10 mouse cellular contexts compared by ENCODE assay signal in genomic region chr14:37104747-37105146, GRCm38 (mm10). TPM values are rescaled to one million over a fixed set of nuclear protein-coding genes. Genes with fewer than 3 reads are reported as not detected.
A peak's percentile ranks its signal among the peaks of the same experiment; 100 is the strongest.
DNase-seq lines count a peak whose midpoint lies in the region; ATAC-seq and TF ChIP-seq lines count a peak whose summit lies in the region.
"Had no signal": no experiment of that assay in that cellular context is flagged by ENCODE, and none has a peak within 500 bp of the region (broad histone marks: within the 10 kb centered on the region; RNA-seq: fewer than 3 reads in every experiment).

No protein-coding gene starts in this region.

- H3K4me3 ChIP-seq in liver, adult 2 months (ENCODE audit: insufficient read depth, low read depth, low read length), result no peak overlapping the region
- no peak overlapping the region for H3K4me3 ChIP-seq in liver, embryonic 11.5 days (ENCODE audit: low read depth, low read length)
- H3K4me3 ChIP-seq in heart, embryonic 15.5 days, result no peak overlapping the region
- no peak overlapping the region for H3K4me3 ChIP-seq in liver, embryonic 16.5 days (ENCODE audit: low read depth, low read length)

- TF ChIP-seq POLR2A in liver, adult 2 months (IDR thresholded peaks at IDR 0.05; ENCODE audit: extremely low read depth, insufficient read depth, low read length), result no peak

- H3K27ac ChIP-seq in liver, adult 2 months (replicated peaks; ENCODE audit: insufficient read depth, low read depth, low read length), result no peak overlapping the region
- H3K27ac ChIP-seq in liver, embryonic 11.5 days (ENCODE audit: low read depth, low read length), result no peak overlapping the region
- peak overlapping the region; percentile 74 for H3K27ac ChIP-seq in heart, embryonic 15.5 days
- no peak overlapping the region for H3K27ac ChIP-seq in liver, embryonic 16.5 days (ENCODE audit: low read length)
- H3K27ac ChIP-seq: macrophage had no signal

- H3K9me3 ChIP-seq in liver, embryonic 11.5 days (ENCODE audit: control insufficient read depth, low read length), result no peaks in the 10 kb centered on the region
- H3K9me3 ChIP-seq in heart, embryonic 15.5 days (replicated peaks), result no peaks in the 10 kb centered on the region
- H3K9me3 ChIP-seq in liver, embryonic 16.5 days (replicated peaks; ENCODE audit: control insufficient read depth, low read length), result no peaks in the 10 kb centered on the region

- TF ChIP-seq CTCF in liver, adult 2 months (IDR thresholded peaks at IDR 0.05; ENCODE audit: low read depth, low read length), result no peak

- H3K4me1 ChIP-seq in liver, adult 2 months (ENCODE audit: control insufficient read depth, insufficient read depth, low read length), result no peaks in the 10 kb centered on the region
- no peaks in the 10 kb centered on the region for H3K4me1 ChIP-seq in liver, embryonic 11.5 days (replicated peaks; ENCODE audit: control insufficient read depth, insufficient read depth, low read length)
- peaks cover 28% of the 10 kb centered on the region for H3K4me1 ChIP-seq in heart, embryonic 15.5 days (replicated peaks)
- no peaks in the 10 kb centered on the region for H3K4me1 ChIP-seq in liver, embryonic 16.5 days (ENCODE audit: control insufficient read depth, low read depth, low read length)

- WGBS in liver, adult 2 months, result 24% methylated on average over 5 of the region's 5 CpGs
- WGBS in liver, embryonic 11.5 days, result 60% methylated on average over 5 of the region's 5 CpGs
- 33% methylated on average over 5 of the region's 5 CpGs for WGBS in heart, embryonic 15.5 days
- WGBS in liver, embryonic 16.5 days (ENCODE audit: insufficient replicate concordance), result 41% methylated on average over 5 of the region's 5 CpGs

- H3K4me2 ChIP-seq in liver, embryonic 11.5 days, result no peak overlapping the region
- no peak overlapping the region for H3K4me2 ChIP-seq in heart, embryonic 15.5 days
- no peak overlapping the region for H3K4me2 ChIP-seq in liver, embryonic 16.5 days (ENCODE audit: low read depth, low read length)

- DNase-seq in liver, adult 2 months (ENCODE audit: extremely low read depth, low read depth, low spot score), result peak; percentile 66
- DNase-seq in liver, embryonic 11.5 days (ENCODE audit: low spot score), result no peak
- DNase-seq in fat pad, adult 2 months (ENCODE audit: extremely low read depth, low read depth, low spot score), result peak; percentile 31
- DNase-seq in layer of hippocampus, postnatal 10 days (ENCODE audit: low spot score in 2 of 2), result no peak
- no peak for DNase-seq in layer of hippocampus, adult 9-10 months (ENCODE audit: low spot score)

- H3K27me3 ChIP-seq in liver, adult 2 months (ENCODE audit: control insufficient read depth, insufficient read depth, low read length), result no peaks in the 10 kb centered on the region
- H3K27me3 ChIP-seq in liver, embryonic 11.5 days (replicated peaks; ENCODE audit: control insufficient read depth, insufficient read depth, low read length), result peaks cover under 1% of the 10 kb centered on the region; the same call in 1 of the 2 replicates
- H3K27me3 ChIP-seq in heart, embryonic 15.5 days, result 0 out of 2 replicates have a peak, but pooled peaks cover 5% of the 10 kb centered on the region
- H3K27me3 ChIP-seq in liver, embryonic 16.5 days (ENCODE audit: control insufficient read depth, insufficient read depth, low read depth, low read length), result no peaks in the 10 kb centered on the region

- no peak overlapping the region for H3K9ac ChIP-seq in liver, adult 2 months (ENCODE audit: low read depth, low read length)
- no peak overlapping the region for H3K9ac ChIP-seq in liver, embryonic 11.5 days (ENCODE audit: low read depth, low read length)
- H3K9ac ChIP-seq in heart, embryonic 15.5 days, result no peak overlapping the region
- no peak overlapping the region for H3K9ac ChIP-seq in liver, embryonic 16.5 days (ENCODE audit: low read depth, low read length)

- no peak; the same call in 1 of the 2 replicates for ATAC-seq in liver, embryonic 11.5 days (replicated peaks; ENCODE audit: low FRiP score)
- ATAC-seq in heart, embryonic 15.5 days (replicated peaks; ENCODE audit: insufficient number of reproducible peaks, insufficient read depth, low FRiP score, low read depth), result peak; percentile 65
- ATAC-seq in liver, embryonic 16.5 days (ENCODE audit: low read depth), result 0 out of 2 replicates have a peak, but pooled peaks have one; percentile 50

- no peaks in the 10 kb centered on the region for H3K79me2 ChIP-seq in liver, adult 2 months (ENCODE audit: control insufficient read depth, insufficient read depth, low read length)

- H3K36me3 ChIP-seq in liver, adult 2 months (ENCODE audit: control insufficient read depth, insufficient read depth, low read length), result no peaks in the 10 kb centered on the region
- H3K36me3 ChIP-seq in liver, embryonic 11.5 days (ENCODE audit: control insufficient read depth, insufficient read depth, low read length), result no peaks in the 10 kb centered on the region
- no peaks in the 10 kb centered on the region for H3K36me3 ChIP-seq in heart, embryonic 15.5 days
- H3K36me3 ChIP-seq in liver, embryonic 16.5 days (ENCODE audit: control insufficient read depth, insufficient read depth), result no peaks in the 10 kb centered on the region

RNA-seq across cellular contexts. Expression of gene Cdhr1, which starts 6.6 kb away (rescaled TPM):
- not detected in 2 replicates for total RNA-seq in liver, adult 2 months (2014; rRNA removed)
- polyA plus RNA-seq in liver, adult 2 months (2012; rRNA removed), result 0.02 TPM in 1 of 2 replicates, not detected in the other
- polyA plus RNA-seq in liver, embryonic 11.5 days (2014; fragmentation: Nextera tagmentation; extraction: Ambion mirVana), result 0.05 TPM in 2 replicates
- polyA plus RNA-seq in heart, embryonic 15.5 days (2015; fragmentation: Nextera tagmentation; extraction: Ambion mirVana), result 0.10 and 0.52 TPM in 2 replicates
- polyA plus RNA-seq in liver, embryonic 16.5 days (2015; fragmentation: Nextera tagmentation; extraction: Ambion mirVana), result not detected in 2 replicates
- 10 to 100 TPM; 12.8 to 15.8 TPM for total RNA-seq in layer of hippocampus, postnatal 10 days (2021)
- polyA plus RNA-seq: macrophage had no signal

RNA-seq across cellular contexts. Expression of gene 2610528A11Rik, which starts 9.1 kb away (rescaled TPM):
- 0.40 TPM in 1 of 2 replicates, not detected in the other for total RNA-seq in liver, adult 2 months (2014; rRNA removed)
- polyA plus RNA-seq in liver, adult 2 months (2012; rRNA removed), result 0.29 TPM in 1 of 2 replicates, not detected in the other
- 0.25 and 0.45 TPM in 2 replicates for polyA plus RNA-seq in liver, embryonic 11.5 days (2014; fragmentation: Nextera tagmentation; extraction: Ambion mirVana)
- 1.1 and 2.4 TPM in 2 replicates for polyA plus RNA-seq in heart, embryonic 15.5 days (2015; fragmentation: Nextera tagmentation; extraction: Ambion mirVana)
- 0.18 and 0.41 TPM in 2 replicates for polyA plus RNA-seq in liver, embryonic 16.5 days (2015; fragmentation: Nextera tagmentation; extraction: Ambion mirVana)
- total RNA-seq in layer of hippocampus, postnatal 10 days (2021), result not detected

RNA-seq across cellular contexts. Expression of gene Ghitm, which starts 30.3 kb away (rescaled TPM):
- total RNA-seq in liver, adult 2 months (2014; rRNA removed), result 228 and 240 TPM in 2 replicates
- polyA plus RNA-seq in liver, adult 2 months (2012; rRNA removed), result 161 and 173 TPM in 2 replicates
- 260 and 286 TPM in 2 replicates for polyA plus RNA-seq in liver, embryonic 11.5 days (2014; fragmentation: Nextera tagmentation; extraction: Ambion mirVana)
- 344 and 387 TPM in 2 replicates for polyA plus RNA-seq in heart, embryonic 15.5 days (2015; fragmentation: Nextera tagmentation; extraction: Ambion mirVana)
- 252 and 258 TPM in 2 replicates for polyA plus RNA-seq in liver, embryonic 16.5 days (2015; fragmentation: Nextera tagmentation; extraction: Ambion mirVana)
- total RNA-seq in layer of hippocampus, postnatal 10 days (2021), result 100 to 1,000 TPM; 226 to 248 TPM

RNA-seq across cellular contexts. Expression of gene Lrit2, which starts 37.0 kb away (rescaled TPM):
- 5.2 and 8.1 TPM in 2 replicates for total RNA-seq in liver, adult 2 months (2014; rRNA removed)
- 3.2 and 4.7 TPM in 2 replicates for polyA plus RNA-seq in liver, adult 2 months (2012; rRNA removed)
- not detected in 2 replicates for polyA plus RNA-seq in liver, embryonic 11.5 days (2014; fragmentation: Nextera tagmentation; extraction: Ambion mirVana)
- not detected in 2 replicates for polyA plus RNA-seq in heart, embryonic 15.5 days (2015; fragmentation: Nextera tagmentation; extraction: Ambion mirVana)
- polyA plus RNA-seq in liver, embryonic 16.5 days (2015; fragmentation: Nextera tagmentation; extraction: Ambion mirVana), result not detected in 2 replicates
- not detected for total RNA-seq in layer of hippocampus, postnatal 10 days (2021)
- polyA plus RNA-seq: forebrain, embryonic 11.5 days; intestine, embryonic 14.5 days; macrophage had no signal

RNA-seq across cellular contexts. Expression of gene Lrit1, which starts 50.1 kb away (rescaled TPM):
- 11.2 and 15.2 TPM in 2 replicates for total RNA-seq in liver, adult 2 months (2014; rRNA removed)
- 5.3 and 5.8 TPM in 2 replicates for polyA plus RNA-seq in liver, adult 2 months (2012; rRNA removed)
- not detected in 2 replicates for polyA plus RNA-seq in liver, embryonic 11.5 days (2014; fragmentation: Nextera tagmentation; extraction: Ambion mirVana)
- not detected in 2 replicates for polyA plus RNA-seq in heart, embryonic 15.5 days (2015; fragmentation: Nextera tagmentation; extraction: Ambion mirVana)
- not detected in 2 replicates for polyA plus RNA-seq in liver, embryonic 16.5 days (2015; fragmentation: Nextera tagmentation; extraction: Ambion mirVana)
- not detected for total RNA-seq in layer of hippocampus, postnatal 10 days (2021)
- polyA plus RNA-seq: forebrain, embryonic 11.5 days; intestine, embryonic 14.5 days; macrophage had no signal

Comparison
In these comparisons a context has a peak if more than half of its experiments do, and no peak if none do; other contexts are left out.
1. DNase-seq: peak in liver, adult 2 months (single experiment) and fat pad, adult 2 months (single experiment); none in liver, embryonic 11.5 days (single experiment), layer of hippocampus, postnatal 10 days (0 of 2) and layer of hippocampus, adult 9-10 months (single experiment).